ENCODE assay signal across 8 mouse cellular contexts in the genomic region with DNA sequence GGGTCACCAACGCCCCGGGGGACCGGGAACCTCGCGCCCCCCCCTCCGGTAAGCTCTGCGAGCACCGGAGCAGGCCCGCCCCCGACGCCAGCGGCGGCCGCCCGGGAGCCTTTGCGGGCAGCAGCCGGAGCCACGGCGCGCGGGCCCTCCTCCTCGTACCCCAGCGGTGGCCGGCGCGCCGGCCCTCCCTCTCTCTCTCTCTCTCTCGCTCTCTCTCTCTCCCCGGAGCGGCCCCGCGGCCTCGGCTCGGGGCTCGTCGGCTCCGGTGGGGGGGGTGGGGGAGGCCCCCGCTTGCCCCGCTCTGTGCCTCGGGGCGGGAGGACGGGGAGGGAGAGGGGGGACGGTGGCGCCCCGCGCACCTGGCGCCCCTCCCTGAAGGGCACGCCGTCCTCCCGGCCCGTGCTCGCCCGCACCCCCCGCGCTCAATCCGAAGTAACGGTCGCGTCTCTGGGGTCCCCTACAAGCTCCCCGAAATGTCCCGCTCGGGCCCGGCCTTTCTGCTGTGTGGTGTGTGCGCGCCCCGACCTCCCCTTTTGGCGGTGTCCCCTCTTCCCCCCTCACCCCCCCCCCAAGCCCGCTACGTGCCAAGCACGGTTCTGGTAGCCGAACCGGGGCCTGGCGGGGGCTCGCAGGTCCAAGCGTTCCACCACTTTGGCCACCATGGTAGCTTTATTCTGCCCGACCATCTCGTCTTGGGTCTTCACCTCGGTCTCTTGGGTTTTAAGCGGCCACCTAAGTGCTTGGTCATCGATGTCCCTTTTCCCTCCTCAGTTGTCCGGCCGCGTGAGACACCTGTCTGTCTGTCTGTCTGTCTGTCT. TPM values are rescaled to one million over a fixed set of nuclear protein-coding genes. Genes with fewer than 3 reads are reported as not detected.
DNase-seq lines count a peak whose midpoint lies in the region; ATAC-seq lines count a peak whose summit lies in the region.

No protein-coding gene starts in this region.

- no peaks in the 10 kb centered on the region for H3K9me3 ChIP-seq in heart, embryonic 13.5 days
- H3K9me3 ChIP-seq in liver, embryonic 15.5 days (replicated peaks) = no peaks in the 10 kb centered on the region
- no peaks in the 10 kb centered on the region for H3K9me3 ChIP-seq in stomach, embryonic 15.5 days

- WGBS in heart, embryonic 13.5 days = 2% methylated on average over 18 of the region's 83 CpGs
- under 1% methylated on average over 54 of the region's 83 CpGs for WGBS in liver, embryonic 15.5 days (ENCODE audit: insufficient replicate concordance)
- 2% methylated on average over 44 of the region's 83 CpGs for WGBS in stomach, embryonic 15.5 days

- peak overlapping the region; percentile 88 for H3K4me3 ChIP-seq in heart, embryonic 13.5 days
- H3K4me3 ChIP-seq in liver, embryonic 15.5 days (replicated peaks) = peak overlapping the region; percentile 92
- peak overlapping the region; percentile 90 for H3K4me3 ChIP-seq in stomach, embryonic 15.5 days (replicated peaks)

- no peaks in the 10 kb centered on the region for H3K27me3 ChIP-seq in heart, embryonic 13.5 days (replicated peaks)
- H3K27me3 ChIP-seq in liver, embryonic 15.5 days = no peaks in the 10 kb centered on the region; the same call in 1 of the 2 replicates
- H3K27me3 ChIP-seq in stomach, embryonic 15.5 days (replicated peaks) = no peaks in the 10 kb centered on the region

- H3K36me3 ChIP-seq in heart, embryonic 13.5 days = peaks cover 12% of the 10 kb centered on the region
- peaks cover 8% of the 10 kb centered on the region; the same call in 1 of the 2 replicates for H3K36me3 ChIP-seq in liver, embryonic 15.5 days (replicated peaks)
- no peaks in the 10 kb centered on the region for H3K36me3 ChIP-seq in stomach, embryonic 15.5 days

- peak overlapping the region; percentile 84 for H3K27ac ChIP-seq in heart, embryonic 13.5 days (replicated peaks)
- H3K27ac ChIP-seq in liver, embryonic 15.5 days (replicated peaks) = peak overlapping the region; percentile 84
- H3K27ac ChIP-seq in stomach, embryonic 15.5 days = peak overlapping the region; percentile 80

- H3K9ac ChIP-seq in heart, embryonic 13.5 days = peak overlapping the region; percentile 100
- peak overlapping the region; percentile 97 for H3K9ac ChIP-seq in liver, embryonic 15.5 days
- peak overlapping the region; percentile 95 for H3K9ac ChIP-seq in stomach, embryonic 15.5 days

- peaks cover 42% of the 10 kb centered on the region for H3K4me1 ChIP-seq in heart, embryonic 13.5 days
- peaks cover 50% of the 10 kb centered on the region for H3K4me1 ChIP-seq in liver, embryonic 15.5 days (replicated peaks)
- H3K4me1 ChIP-seq in stomach, embryonic 15.5 days = peaks cover 24% of the 10 kb centered on the region

- peak overlapping the region; percentile 93 for H3K4me2 ChIP-seq in heart, embryonic 13.5 days
- peak overlapping the region; percentile 94 for H3K4me2 ChIP-seq in liver, embryonic 15.5 days
- peak overlapping the region; percentile 81 for H3K4me2 ChIP-seq in stomach, embryonic 15.5 days

- peak; percentile 52 for ATAC-seq in heart, embryonic 13.5 days (ENCODE audit: extremely low read depth, insufficient number of reproducible peaks, low FRiP score, low TSS enrichment)
- ATAC-seq in liver, embryonic 15.5 days (ENCODE audit: insufficient read depth) = peak; percentile 72
- ATAC-seq in stomach, embryonic 15.5 days (ENCODE audit: insufficient read depth, low FRiP score, low read depth) = peak; percentile 40

- peak; percentile 50 for DNase-seq in cerebellum, adult 11 months
- DNase-seq in cerebellum, postnatal 4 days (ENCODE audit: low spot score in 2 of 2) = no peak
- DNase-seq in right cerebral cortex, postnatal 25 days = peak; percentile 16
- DNase-seq in right cerebral cortex, postnatal 36 days (ENCODE audit: low spot score in 2 of 2) = no peak
- DNase-seq in left cerebral cortex, adult 11 months (ENCODE audit: low spot score) = no peak

RNA-seq across cellular contexts. Expression of a gene that starts 7.6 kb away (rescaled TPM):
- 8.4 and 8.8 TPM in 2 replicates for polyA plus RNA-seq in heart, embryonic 13.5 days (2015; fragmentation: Nextera tagmentation; extraction: Ambion mirVana)
- 3.2 and 3.8 TPM in 2 replicates for polyA plus RNA-seq in liver, embryonic 15.5 days (2015; fragmentation: Nextera tagmentation; extraction: Ambion mirVana)
- 10.2 and 12.2 TPM in 2 replicates for polyA plus RNA-seq in stomach, embryonic 15.5 days (2015; fragmentation: Nextera tagmentation; extraction: Ambion mirVana)

RNA-seq across cellular contexts. Expression of a gene that starts 8.5 kb away (rescaled TPM):
- 43.6 and 43.9 TPM in 2 replicates for polyA plus RNA-seq in heart, embryonic 13.5 days (2015; fragmentation: Nextera tagmentation; extraction: Ambion mirVana)
- polyA plus RNA-seq in liver, embryonic 15.5 days (2015; fragmentation: Nextera tagmentation; extraction: Ambion mirVana) = 29.4 and 33.4 TPM in 2 replicates
- 52.4 and 54.6 TPM in 2 replicates for polyA plus RNA-seq in stomach, embryonic 15.5 days (2015; fragmentation: Nextera tagmentation; extraction: Ambion mirVana)

RNA-seq across cellular contexts. Expression of a gene that starts 22.3 kb away (rescaled TPM):
- polyA plus RNA-seq in heart, embryonic 13.5 days (2015; fragmentation: Nextera tagmentation; extraction: Ambion mirVana) = not detected in 2 replicates
- 0.68 and 1.0 TPM in 2 replicates for polyA plus RNA-seq in liver, embryonic 15.5 days (2015; fragmentation: Nextera tagmentation; extraction: Ambion mirVana)
- polyA plus RNA-seq in stomach, embryonic 15.5 days (2015; fragmentation: Nextera tagmentation; extraction: Ambion mirVana) = not detected in 2 replicates

RNA-seq across cellular contexts. Expression of a gene that starts 22.5 kb away (rescaled TPM):
- 299 and 300 TPM in 2 replicates for polyA plus RNA-seq in heart, embryonic 13.5 days (2015; fragmentation: Nextera tagmentation; extraction: Ambion mirVana)
- 150 and 161 TPM in 2 replicates for polyA plus RNA-seq in liver, embryonic 15.5 days (2015; fragmentation: Nextera tagmentation; extraction: Ambion mirVana)
- 359 and 366 TPM in 2 replicates for polyA plus RNA-seq in stomach, embryonic 15.5 days (2015; fragmentation: Nextera tagmentation; extraction: Ambion mirVana)

RNA-seq across cellular contexts. Expression of a gene that starts 33.9 kb away (rescaled TPM):
- polyA plus RNA-seq in heart, embryonic 13.5 days (2015; fragmentation: Nextera tagmentation; extraction: Ambion mirVana) = 0.04 and 0.08 TPM in 2 replicates
- 0.07 and 0.25 TPM in 2 replicates for polyA plus RNA-seq in liver, embryonic 15.5 days (2015; fragmentation: Nextera tagmentation; extraction: Ambion mirVana)
- 0.72 and 0.94 TPM in 2 replicates for polyA plus RNA-seq in stomach, embryonic 15.5 days (2015; fragmentation: Nextera tagmentation; extraction: Ambion mirVana)

Comparison
In these comparisons a context has a peak if more than half of its experiments do, and no peak if none do; other contexts are left out.
1. DNase-seq: peak in cerebellum, adult 11 months (single experiment) and right cerebral cortex, postnatal 25 days (single experiment); none in cerebellum, postnatal 4 days (0 of 2), right cerebral cortex, postnatal 36 days (0 of 2) and left cerebral cortex, adult 11 months (single experiment).
2. Peak in every context shown above with its lines, with median percentiles within 50 percentile points of each other: ATAC-seq, H3K27ac ChIP-seq, H3K4me2 ChIP-seq, H3K4me3 ChIP-seq and H3K9ac ChIP-seq.